Mouse (Mus musculus): ENCODE results near the gene Zfp719. TPM values are rescaled to one million over a fixed set of nuclear protein-coding genes. Genes with fewer than 3 reads are reported as not detected.

Gene Zfp719
- total RNA-seq, 2 experiments from 2014 or later, result 16.3 to 20.9 TPM

GRCm38 (mm10) chr7:43606896-43607742 is 27.7 kb downstream of the Zfp719 start, which contains the start of gene Zfp819:
Gene Zfp819 (plus strand): TSS chr7:43607169.
- peak; percentile 65 to 71 for DNase-seq (ENCODE audit: low spot score in 2 of 2)

GRCm38 (mm10) chr7:43607743-43608287 is 28.4 kb downstream of the Zfp719 start:
- DNase-seq (ENCODE audit: low spot score in 2 of 2), result no peak

GRCm38 (mm10) chr7:43608316-43608824 is 29.0 kb downstream of the Zfp719 start:
- no peak for DNase-seq (ENCODE audit: low spot score in 2 of 2)

GRCm38 (mm10) chr7:43613816-43614551 is 34.6 kb downstream of the Zfp719 start:
- no peak for DNase-seq (ENCODE audit: low spot score in 2 of 2)

- no peak for DNase-seq (ENCODE audit: low spot score in 2 of 2)
These were observed 43.5 kb downstream of the Zfp719 start for GRCm38 (mm10) chr7:43622927-43623326.

- DNase-seq (ENCODE audit: low spot score in 2 of 2), result no peak
These were observed 44.4 kb downstream of the Zfp719 start for GRCm38 (mm10) chr7:43623819-43624218.

- DNase-seq (ENCODE audit: low spot score in 2 of 2), result no peak
These were observed 45.7 kb downstream of the Zfp719 start for GRCm38 (mm10) chr7:43625065-43625464.

- no peak for DNase-seq (ENCODE audit: low spot score in 2 of 2)
These were observed 46.5 kb downstream of the Zfp719 start for GRCm38 (mm10) chr7:43625794-43626422.

- no peak for DNase-seq (ENCODE audit: low spot score in 2 of 2)
These were observed 54.5 kb downstream of the Zfp719 start for GRCm38 (mm10) chr7:43633940-43634339.

- DNase-seq (ENCODE audit: low spot score in 2 of 2), result no peak
These were observed 55.1 kb downstream of the Zfp719 start, which contains the start of gene Ceacam18 for GRCm38 (mm10) chr7:43634500-43634899. Gene Ceacam18 (plus strand): TSS chr7:43634707.

- DNase-seq (ENCODE audit: low spot score in 2 of 2), result no peak
These were observed 56.8 kb downstream of the Zfp719 start for GRCm38 (mm10) chr7:43636194-43636593.

- no peak for DNase-seq (ENCODE audit: low spot score in 2 of 2)
These were observed 57.7 kb downstream of the Zfp719 start for GRCm38 (mm10) chr7:43637118-43637517.

- no peak for DNase-seq (ENCODE audit: low spot score in 2 of 2)
These were observed 63.2 kb downstream of the Zfp719 start for GRCm38 (mm10) chr7:43642587-43642986.

Other genes starting within 250 kb of the Zfp719 start
- under 1 TPM; 0.49 to 0.66 TPM for gene Siglecf, start 228.3 kb upstream of the Zfp719 start, total RNA-seq (2021)
- gene Siglecg, start 171.4 kb upstream of the Zfp719 start, total RNA-seq (2021), result under 1 TPM in 1 of 2 experiments, not detected in 1; 0.23 TPM
- gene Lim2, start 151.9 kb upstream of the Zfp719 start, total RNA-seq (2021), result not detected
- gene Nkg7, start 142.5 kb upstream of the Zfp719 start, total RNA-seq (2021), result not detected
- not detected for gene Cldnd2, start 138.8 kb upstream of the Zfp719 start, total RNA-seq (2021)
- gene Etfb, start 135.5 kb upstream of the Zfp719 start, total RNA-seq (2021), result 10 to 100 TPM; 59.0 to 64.5 TPM
- gene Gm45233, start 135.5 kb upstream of the Zfp719 start, total RNA-seq (2021), result under 1 TPM in 1 of 2 experiments, not detected in 1; 0.81 TPM
- 1 to 10 TPM; 1.2 to 2.5 TPM for gene Vsig10l, start 116.5 kb upstream of the Zfp719 start, total RNA-seq (2021)
- 10 to 100 TPM; 20.6 to 24.9 TPM for gene Iglon5, start 89.5 kb upstream of the Zfp719 start, total RNA-seq (2021)
- not detected for gene 4931406B18Rik, start 73.7 kb upstream of the Zfp719 start, total RNA-seq (2021)
- 1 to 10 TPM; 3.9 to 4.8 TPM for gene Cd33, start 35.2 kb upstream of the Zfp719 start, total RNA-seq (2021)
- gene Zfp658, start 17.4 kb upstream of the Zfp719 start, total RNA-seq (2021), result 1 to 10 TPM; 5.2 to 6.0 TPM
- gene Zfp819, start 27.6 kb downstream of the Zfp719 start, total RNA-seq (2021), result under 1 TPM in 1 of 2 experiments, not detected in 1; 0.26 TPM
- gene Ceacam18, start 55.1 kb downstream of the Zfp719 start, total RNA-seq (2021), result not detected
- under 1 TPM; 0.82 to 0.91 TPM for gene Siglece, start 80.6 kb downstream of the Zfp719 start, total RNA-seq (2021)
- gene Ctu1, start 92.4 kb downstream of the Zfp719 start, total RNA-seq (2021), result 1 to 10 TPM; 9.0 to 9.5 TPM
- not detected for gene Klk14, start 110.8 kb downstream of the Zfp719 start, total RNA-seq (2021)
- not detected for gene Klk13, start 133.0 kb downstream of the Zfp719 start, total RNA-seq (2021)
- not detected for gene Klk12, start 189.3 kb downstream of the Zfp719 start, total RNA-seq (2021)
- not detected for gene Klk11, start 195.0 kb downstream of the Zfp719 start, total RNA-seq (2021)
- not detected for gene Klk10, start 201.4 kb downstream of the Zfp719 start, total RNA-seq (2021)
- gene Klk9, start 212.3 kb downstream of the Zfp719 start, total RNA-seq (2021), result not detected
- gene Klk8, start 218.0 kb downstream of the Zfp719 start, total RNA-seq (2021), result 1 to 10 TPM; 3.2 to 3.7 TPM
- not detected for gene Klk7, start 231.7 kb downstream of the Zfp719 start, total RNA-seq (2021)
- 1 to 10 TPM; 1.6 to 1.9 TPM for gene Klk6, start 244.9 kb downstream of the Zfp719 start, total RNA-seq (2021)